Mouse (Mus musculus) spleen, adult 2 months (tissue): ENCODE measurements around the gene Osbpl3.

ENCODE experiments used
- CTCF ChIP-seq: fragments of 200-500 bp; IDR thresholded peaks from 2 replicates; pipeline ENCODE4 v1.5.1; 2011; ENCODE audit warnings: mild to moderate bottlenecking, inconsistent platforms; ENCODE audit not compliant: insufficient read depth, insufficient read length, insufficient replicate concordance; ENCODE audit errors: extremely low read depth
- POLR2A ChIP-seq: fragments of 200-500 bp; IDR thresholded peaks from 2 replicates; pipeline ENCODE4 v1.6.1; 2011; ENCODE audit warnings: low read depth, low read length, inconsistent platforms

DNA sequence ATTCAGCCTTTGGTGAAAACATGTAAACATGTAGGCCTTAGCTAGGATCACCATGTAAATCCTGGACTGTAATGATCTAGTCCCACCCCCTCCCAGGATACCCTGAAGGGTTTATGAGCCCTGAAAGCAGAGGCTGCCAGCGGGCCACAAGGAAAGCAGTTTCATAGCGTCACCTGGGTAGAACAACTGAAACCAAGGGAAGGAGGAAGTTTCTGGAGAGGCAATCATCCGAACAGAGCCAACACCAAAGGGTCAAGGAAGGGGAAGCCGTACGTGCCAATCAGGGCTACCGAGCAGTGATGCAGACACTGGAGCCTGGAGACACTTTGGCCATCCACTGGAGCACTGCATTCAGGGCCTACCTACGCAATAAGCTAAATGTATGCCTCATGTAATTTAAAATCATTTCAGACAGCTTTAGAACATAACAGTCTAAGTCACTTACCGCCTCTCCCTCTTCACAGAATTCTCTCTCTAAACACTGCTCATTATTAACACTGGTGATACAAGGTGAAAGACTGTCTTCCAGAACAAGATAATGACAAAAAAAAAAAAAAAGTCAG, 70.5 kb downstream of the Osbpl3 start:
- no peak for TF ChIP-seq CTCF
- TF ChIP-seq POLR2A = no peak
